Mouse (Mus musculus): ENCODE measurements around the gene Egf.

- TF ChIP-seq CTCF (IDR thresholded peaks at IDR 0.05; ENCODE audit: low read depth, low read length) (no peak), POLR2A (IDR thresholded peaks at IDR 0.05; ENCODE audit: borderline replicate concordance, low read depth, low read length) (no peak)
Observed at GRCm38 (mm10) chr3:129698365-129698764, 56.8 kb downstream of the Egf start.
